Mouse (Mus musculus): ENCODE data around the gene Cyld.
"Not testable (repeated sequence)": the region's sequence is repeated elsewhere in the genome, so short reads cannot be mapped to it uniquely, and the experiment has no call there.

The Cyld gene

DNA sequence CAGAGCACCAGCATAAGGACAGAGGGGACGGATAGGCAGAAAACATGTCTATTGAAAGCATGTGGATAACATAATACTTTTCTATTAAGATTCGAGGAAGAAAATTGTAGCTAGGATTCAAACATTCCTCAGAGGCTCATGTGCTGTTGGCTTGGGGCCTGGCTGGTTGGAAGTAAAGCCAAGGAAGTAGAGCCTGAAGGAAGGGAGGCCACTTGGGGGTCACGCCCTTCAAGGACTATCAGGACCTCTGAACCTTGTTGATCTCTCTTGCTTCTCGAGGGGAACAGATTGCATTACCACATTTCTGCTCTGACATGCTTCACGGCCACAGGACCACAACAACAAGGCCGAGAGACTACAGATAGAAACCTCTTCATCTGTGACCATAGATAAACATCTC, 7.7 kb upstream of the Cyld start:
- DNase-seq, result no peak

DNA sequence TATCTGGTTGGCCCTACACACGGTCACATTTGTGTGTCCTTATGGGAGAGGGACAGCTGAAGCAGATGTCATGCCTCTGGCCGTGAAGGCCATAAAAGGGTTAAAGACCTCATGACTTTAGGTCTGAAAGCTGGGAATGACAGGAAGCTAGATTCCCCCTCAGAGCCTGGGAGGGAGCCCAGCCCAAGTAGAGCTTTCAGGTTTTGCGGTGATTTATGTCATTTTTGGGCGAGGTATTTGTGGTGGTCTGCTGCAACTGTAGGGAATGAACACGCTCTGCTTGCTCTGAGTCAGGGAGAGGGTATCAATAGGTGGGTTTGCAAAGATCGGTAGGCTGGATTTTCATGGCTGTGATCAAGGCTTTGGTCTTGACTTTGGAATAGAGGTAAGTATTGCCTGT, 6.9 kb upstream of the Cyld start:
- no peak for DNase-seq

DNA sequence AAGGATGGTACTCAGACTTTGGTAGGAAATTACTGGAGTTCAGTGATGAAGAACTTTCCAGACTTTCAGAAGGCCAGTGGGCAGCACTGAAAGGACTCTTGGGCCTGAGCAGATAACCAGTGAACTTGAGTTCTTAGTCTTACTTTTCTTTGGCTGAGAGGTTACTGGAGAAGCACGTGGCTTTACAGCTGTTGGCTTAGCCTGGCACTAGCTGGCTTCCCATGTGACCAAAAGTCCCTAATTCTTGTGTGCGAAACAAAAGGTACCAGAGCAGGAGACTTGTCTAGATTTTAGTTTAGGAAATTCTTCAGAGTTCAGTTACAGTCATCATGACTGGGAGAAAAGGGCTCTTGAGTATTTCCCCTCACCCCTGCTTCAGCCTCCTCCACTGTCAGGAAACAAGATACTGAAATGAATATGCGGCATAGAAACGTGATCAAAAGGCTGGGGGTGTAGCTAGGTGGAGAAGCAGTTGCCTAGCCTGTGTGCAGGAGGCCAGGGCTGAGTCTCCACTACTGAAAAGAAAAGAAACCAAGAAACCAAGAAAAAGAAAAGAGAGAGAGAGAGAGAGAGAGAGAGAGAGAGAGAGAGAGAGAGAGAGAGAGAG, 5.4 kb upstream of the Cyld start:
- no peak for DNase-seq

GRCm38 (mm10) chr8:88691961-88692360, 4.9 kb upstream of the Cyld start:
- peak; percentile 31 to 34 for DNase-seq

GRCm38 (mm10) chr8:88692866-88693265, 4.0 kb upstream of the Cyld start:
- DNase-seq, result no peak

DNA sequence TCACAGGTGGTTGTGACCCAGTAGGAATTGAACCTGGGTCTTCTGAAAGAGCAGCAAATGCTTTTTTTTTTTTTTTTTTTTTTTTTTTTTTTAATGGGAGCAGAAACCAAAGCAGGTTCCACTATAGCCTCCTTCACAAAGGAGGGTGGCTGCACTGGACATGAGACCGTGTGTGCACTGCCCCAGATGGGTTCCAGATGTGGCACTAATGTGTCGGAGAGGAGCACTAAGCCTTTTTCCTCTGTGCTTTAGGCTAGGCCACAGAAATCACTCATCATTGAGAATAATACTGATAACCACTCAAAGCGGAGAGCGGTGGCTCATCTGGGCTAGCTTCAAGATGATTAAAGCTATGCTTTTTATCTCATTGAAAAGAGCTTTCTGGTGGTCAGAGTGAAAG, 3.5 kb upstream of the Cyld start:
- no peak for DNase-seq

- peak; percentile 60 to 62 for DNase-seq
Observed at GRCm38 (mm10) chr8:88694291-88694690, 2.5 kb upstream of the Cyld start.

GRCm38 (mm10) chr8:88696228-88696627, 600 bp upstream of the Cyld start:
- DNase-seq, result no peak

DNA sequence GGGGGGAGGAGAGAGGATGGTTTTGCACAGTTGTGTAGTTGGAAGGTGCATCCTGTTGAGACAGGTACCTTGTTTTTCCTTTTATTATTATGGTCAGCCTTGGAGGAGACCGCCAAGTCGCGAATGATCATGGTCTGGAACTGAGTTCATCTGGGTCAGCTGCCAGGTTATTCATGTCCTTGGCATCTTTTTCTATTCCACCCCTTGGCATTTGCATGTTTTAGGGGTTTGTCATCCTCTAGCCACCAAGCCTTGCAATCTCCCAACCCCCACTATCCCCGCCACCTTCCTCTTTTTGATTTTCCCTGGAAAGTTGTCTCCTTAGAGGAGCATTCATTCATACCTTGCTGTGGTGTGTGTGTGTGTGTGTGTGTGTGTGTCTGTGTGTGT, 809 bp downstream of the Cyld start:
- DNase-seq, result no peak

- DNase-seq, result peak in 1 of 2 experiments; percentile 22
Observed at GRCm38 (mm10) chr8:88698048-88698447, 1.2 kb downstream of the Cyld start.

DNA sequence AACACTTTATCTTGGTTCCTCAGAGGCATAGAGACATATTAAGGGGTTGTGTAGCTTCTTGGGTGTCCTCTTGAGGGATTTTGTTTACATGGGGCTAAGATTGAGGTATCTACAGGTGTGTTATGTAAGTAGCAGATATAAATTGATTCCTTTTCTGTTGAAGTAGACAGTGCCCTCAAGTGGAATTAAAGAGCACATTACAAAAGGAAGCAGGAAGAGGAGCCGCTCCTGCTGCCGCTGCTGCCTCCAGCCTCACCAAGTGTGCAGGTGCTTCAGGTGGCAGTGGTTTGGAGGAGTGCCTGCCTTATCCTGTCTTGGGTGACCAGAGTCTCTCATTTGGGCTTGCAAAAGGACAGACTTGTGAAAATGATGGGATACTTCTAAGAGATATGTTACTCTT, 4.8 kb downstream of the Cyld start:
- DNase-seq, result peak; percentile 44 to 51

GRCm38 (mm10) chr8:88702816-88703215, 6.0 kb downstream of the Cyld start:
- no peak for DNase-seq

DNA sequence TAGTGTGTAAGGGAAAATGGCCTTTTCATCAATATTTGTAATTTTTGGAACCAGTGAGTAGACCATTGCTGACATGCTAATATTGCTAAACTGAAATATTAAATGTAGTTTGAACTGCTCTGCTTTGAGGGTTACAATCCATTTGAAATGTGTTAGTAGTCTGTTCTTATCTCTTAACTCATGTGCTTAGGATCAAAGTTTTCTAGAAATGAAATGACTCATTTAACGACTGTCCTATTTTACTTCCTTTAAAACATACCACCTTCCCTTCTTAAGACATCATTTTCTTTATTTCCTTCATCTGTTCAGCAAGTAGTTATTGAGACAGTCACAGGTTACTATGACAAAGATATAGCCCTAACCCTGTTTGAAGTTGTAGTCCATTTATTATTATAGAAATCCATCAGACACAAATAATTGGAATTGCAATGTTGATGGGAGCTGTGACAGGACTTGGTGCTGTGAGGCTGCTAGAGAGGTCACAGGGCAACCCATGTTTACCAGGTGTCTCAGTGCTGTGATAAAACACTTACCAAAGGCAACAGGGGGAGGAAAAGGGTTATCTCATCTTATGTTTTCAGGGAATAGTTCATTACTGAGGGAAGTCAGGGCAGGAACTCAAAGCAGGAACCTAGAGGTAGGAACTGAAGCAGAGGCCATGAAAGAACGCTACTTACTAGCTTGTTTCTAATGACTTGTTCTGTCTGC, 26.6 kb downstream of the Cyld start:
- DNase-seq, result no peak

GRCm38 (mm10) chr8:88755175-88755791, 58.5 kb downstream of the Cyld start:
- DNase-seq, result peak; percentile 81

- no peak for DNase-seq
Observed at GRCm38 (mm10) chr8:88761980-88762379, 65.2 kb downstream of the Cyld start.

DNA sequence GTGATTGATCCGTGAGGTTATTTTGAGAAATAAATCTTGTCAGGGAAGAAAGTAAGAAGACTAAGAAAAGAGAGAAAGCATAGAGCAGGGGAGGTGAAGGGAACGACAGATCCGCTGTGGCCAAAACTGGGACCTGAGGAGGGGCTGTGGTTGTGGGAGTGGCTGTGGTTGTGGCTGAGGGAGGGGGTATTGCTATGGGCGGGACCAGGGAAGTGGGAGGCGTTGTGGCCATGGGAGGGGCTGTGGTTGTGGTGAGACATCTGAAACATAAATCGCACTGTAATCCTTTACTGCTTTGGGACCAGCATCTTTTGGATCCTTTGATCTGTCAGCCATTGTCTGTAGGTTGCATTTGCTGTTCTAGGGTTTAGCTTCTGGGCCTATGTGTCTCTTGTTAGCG, 74.4 kb downstream of the Cyld start:
- DNase-seq, result no peak

DNA sequence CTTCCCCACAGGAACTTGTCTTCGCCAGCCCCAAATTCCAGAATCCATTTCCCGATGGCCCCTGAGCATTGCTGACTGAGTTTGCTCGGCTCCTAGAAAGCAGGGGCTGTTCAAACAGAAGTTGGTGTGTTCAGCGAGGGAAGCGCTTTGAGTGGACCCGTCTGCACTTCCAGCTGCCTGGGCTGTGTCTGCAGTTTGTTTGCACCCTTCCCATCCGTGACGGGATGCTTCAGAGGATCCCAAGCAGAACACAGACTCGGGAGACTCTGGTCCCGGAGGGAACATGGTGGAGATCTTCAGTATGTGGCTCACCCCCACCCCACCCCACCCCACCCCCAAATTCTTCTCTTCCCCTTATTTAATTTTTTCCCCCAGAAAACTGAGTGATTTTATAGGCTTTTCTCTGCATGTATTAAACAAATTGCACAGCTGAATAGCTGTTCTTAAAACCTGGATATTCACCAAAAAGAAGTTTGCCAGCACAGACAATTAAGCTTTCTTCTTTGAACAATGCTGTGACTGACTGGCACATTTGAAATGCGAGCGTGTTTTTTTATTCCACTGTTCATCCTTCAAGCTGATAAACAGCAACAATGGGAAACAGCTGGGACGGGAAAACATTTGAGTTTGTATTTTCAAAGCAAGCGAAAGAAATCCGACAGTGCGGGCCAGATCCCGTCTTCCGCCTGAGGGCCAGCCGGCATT, 77.9 kb downstream of the Cyld start:
- DNase-seq, result no peak

DNA sequence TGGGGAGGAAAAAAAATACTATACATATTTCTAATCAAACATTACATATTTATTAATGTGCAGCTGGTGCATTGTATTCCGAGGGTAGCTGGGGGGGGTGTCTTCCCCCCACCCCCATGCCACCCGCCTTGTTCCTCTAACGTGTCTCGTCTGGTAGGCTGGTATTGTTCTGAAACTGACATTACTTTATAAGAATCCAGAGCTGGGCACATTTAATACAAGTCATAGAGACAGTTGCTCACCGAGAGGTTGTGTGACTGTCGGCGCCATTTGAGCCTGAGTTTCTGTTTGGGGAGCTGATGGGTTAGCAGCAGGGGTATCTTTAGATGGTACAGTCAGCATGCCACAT, 78.4 kb downstream of the Cyld start:
- no peak for DNase-seq

DNA sequence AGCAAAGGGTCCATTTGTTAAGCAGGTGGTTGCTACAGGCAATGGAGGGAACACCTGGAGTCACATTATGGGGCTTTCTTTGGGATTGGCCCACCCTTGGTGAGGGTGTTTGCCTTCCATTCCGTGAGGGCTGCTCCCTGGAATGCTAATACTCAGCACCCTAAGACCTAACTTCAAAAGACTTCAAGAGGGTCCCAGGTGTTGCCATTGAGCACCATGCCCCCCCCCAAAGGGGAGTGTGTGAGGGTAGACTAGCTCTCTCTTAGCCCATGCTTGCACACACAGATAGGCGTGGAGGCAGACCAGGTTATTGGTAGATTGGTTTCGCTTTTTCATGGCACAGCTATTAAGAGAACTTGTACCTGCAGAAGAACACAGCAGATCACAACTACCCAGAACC, 83.3 kb downstream of the Cyld start:
- DNase-seq, result no peak

- no peak for DNase-seq
Observed at GRCm38 (mm10) chr8:88781283-88781682, 84.5 kb downstream of the Cyld start.

DNA sequence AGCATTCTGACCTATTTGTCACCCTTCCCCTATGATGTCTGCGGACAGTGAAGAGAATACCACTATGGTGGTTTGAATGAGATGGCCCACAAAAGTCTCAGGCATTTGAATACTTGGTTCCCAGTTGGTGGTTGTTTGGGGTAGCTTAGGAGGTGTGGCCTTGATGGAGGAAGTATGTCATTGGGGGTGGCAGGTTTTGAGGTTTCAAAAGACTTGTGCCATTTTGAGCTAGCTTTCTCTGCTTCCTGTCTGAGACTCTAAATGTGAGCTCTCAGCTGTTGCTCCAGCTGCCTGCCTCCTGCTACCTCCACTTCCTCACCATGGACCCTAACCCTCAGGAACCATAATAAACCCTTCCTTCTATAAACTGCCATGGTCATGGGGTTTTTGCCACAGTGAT, 86.9 kb downstream of the Cyld start:
- no peak for DNase-seq

- DNase-seq, result not testable (repeated sequence)
Observed at GRCm38 (mm10) chr8:88788335-88788734, 91.5 kb downstream of the Cyld start.

GRCm38 (mm10) chr8:88792691-88793323, 96.0 kb downstream of the Cyld start:
- no peak for DNase-seq

Data from B cell, adult 2 months (primary cell).